Mouse (Mus musculus) midbrain, postnatal 0 days (tissue): ENCODE results near the gene Sdk2. TPM values are rescaled to one million over a fixed set of nuclear protein-coding genes. Genes with fewer than 3 reads are reported as not detected.

Experiments used
- ATAC-seq: fragments of 200-750 bp; cut with Nextera tagmentation; 2 replicates; pipeline ENCODE4 v1.8.0; 2017; ENCODE audit warnings: moderate number of reproducible peaks, mild to moderate bottlenecking, moderate TSS enrichment, moderate library complexity; ENCODE audit not compliant: low FRiP score
- DNase-seq: peaks from one replicate; pipeline ENCODE4 v3.0.0-alpha.2; 2015; ENCODE audit warnings: low spot score
- H3K27ac ChIP-seq: fragments of 300-500 bp; sonication (generic); 2 replicates; pipeline ENCODE4 v1.5.1; 2014; ENCODE audit warnings: low read depth, mild to moderate bottlenecking, low read length, mixed read lengths
- H3K27me3 ChIP-seq: fragments of 300-500 bp; sonication (generic); 2 replicates; pipeline ENCODE4 v1.6.1; 2014; ENCODE audit warnings: low read length, control low read depth, mixed read lengths; ENCODE audit not compliant: insufficient read depth
- H3K36me3 ChIP-seq: fragments of 300-500 bp; sonication (generic); 2 replicates; pipeline ENCODE4 v1.6.1; 2014; ENCODE audit warnings: low read length, control low read depth, mixed read lengths; ENCODE audit not compliant: insufficient read depth
- H3K4me1 ChIP-seq: fragments of 300-500 bp; sonication (generic); 2 replicates; pipeline ENCODE4 v1.6.1; 2014; ENCODE audit warnings: mild to moderate bottlenecking, control low read depth, antibody characterized with exemption, low read length, mixed read lengths; ENCODE audit not compliant: insufficient read depth
- H3K4me2 ChIP-seq: fragments of 300-500 bp; sonication (generic); 2 replicates; pipeline ENCODE4 v1.6.1; 2014; ENCODE audit warnings: low read depth, mild to moderate bottlenecking, low read length, mixed read lengths; ENCODE audit not compliant: poor library complexity, severe bottlenecking
- H3K4me3 ChIP-seq: fragments of 300-500 bp; sonication (generic); 2 replicates; pipeline ENCODE4 v1.5.1; 2014; ENCODE audit warnings: low read depth, mild to moderate bottlenecking, low read length, moderate library complexity
- H3K9ac ChIP-seq: fragments of 300-500 bp; sonication (generic); replicated peaks from 2 replicates; pipeline ENCODE4 v1.6.1; 2014; ENCODE audit warnings: mild to moderate bottlenecking, low read length, moderate library complexity, mixed read lengths; ENCODE audit not compliant: poor library complexity, severe bottlenecking
- H3K9me3 ChIP-seq: fragments of 300-500 bp; sonication (generic); 2 replicates; pipeline ENCODE4 v1.6.1; 2016; ENCODE audit warnings: low read length, control low read depth
- CTCF ChIP-seq: IDR thresholded peaks from 2 replicates; pipeline ENCODE4 v1.5.1; 2016; ENCODE audit warnings: antibody characterized with exemption, mild to moderate bottlenecking
- WGBS: fragments of 180-500 bp; shearing (Covaris S2); extraction: QIAGEN DNeasy Blood & Tissue Kit; methylation state at CpG from one replicate; pipeline ENCODE4 v1.1.7; 2014; 5-methylcytosine and 5-hydroxymethylcytosine counted together
- polyA plus RNA-seq: library from polyadenylated mRNA; unstranded; fragments of >200 nt; fragmentation: Nextera tagmentation; extraction: Ambion mirVana; gene quantifications from 2 replicates; pipeline ENCODE4 v1.2.1, GENCODE M21; 2015
- total RNA-seq: library from RNA; depleted of rRNA; stranded (reverse); fragments of >200 nt; gene quantifications from 2 replicates; pipeline ENCODE4 v1.2.3, GENCODE M21; 2014

The Sdk2 gene
- total and polyA plus RNA-seq, 2 experiments from 2014 or later: 2.5 to 26.1 TPM

DNA sequence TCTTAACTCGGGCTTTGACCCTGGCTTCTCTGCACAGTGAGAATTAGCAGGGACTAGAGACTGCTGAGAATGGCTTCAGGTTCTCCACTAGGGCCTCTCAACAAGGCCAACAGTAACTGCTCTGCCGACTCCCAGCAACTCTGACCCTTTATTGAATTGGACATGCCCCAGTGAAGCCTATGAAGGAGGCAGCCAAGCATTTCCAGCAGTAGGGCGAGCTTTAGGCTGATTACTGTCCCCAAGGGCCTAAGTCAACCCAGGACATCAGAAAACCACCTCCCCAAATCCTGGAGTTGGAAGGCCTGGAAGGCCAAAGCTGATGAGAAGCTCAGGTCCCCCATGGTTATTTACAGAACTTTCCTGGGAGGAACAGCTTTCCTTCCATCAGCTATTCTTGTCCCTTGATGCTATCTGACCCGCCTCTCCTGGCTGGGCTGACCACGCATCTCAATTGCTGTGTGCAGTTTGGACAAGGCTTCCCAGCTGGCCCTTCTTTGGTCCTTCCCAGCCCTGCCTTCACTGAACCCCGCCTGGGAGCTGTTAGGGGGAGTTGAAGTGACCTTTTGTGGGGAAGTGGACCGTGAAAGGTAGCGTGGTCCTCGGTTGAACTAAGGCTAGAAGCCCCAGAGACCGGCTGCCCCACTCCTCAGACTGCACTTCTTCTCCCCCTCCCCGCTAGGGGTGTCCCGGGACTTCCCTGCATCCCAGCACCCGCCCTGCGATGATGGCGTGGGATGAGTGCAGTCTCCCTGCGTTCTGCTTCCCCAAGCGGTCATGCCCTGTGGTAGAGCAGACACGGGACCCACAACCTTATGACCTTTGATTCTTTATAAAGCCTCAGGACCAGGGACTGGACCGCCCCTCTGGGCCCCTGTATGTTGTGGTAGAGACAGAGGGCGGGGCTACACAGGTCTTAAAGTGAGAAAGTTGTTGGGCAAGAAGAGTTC, 287.8 kb downstream of the Sdk2 start:
- DNase-seq (no peak), ATAC-seq (no peak)
- no peak for TF ChIP-seq CTCF

GRCm38 (mm10) chr11:113777878-113778464, 288.9 kb downstream of the Sdk2 start:
- Histone ChIP-seq H3K4me3 (no peak overlapping the region), H3K36me3 (no peaks in the 10 kb centered on the region), H3K27ac (no peak overlapping the region), H3K27me3 (no peaks in the 10 kb centered on the region), H3K4me1 (no peaks in the 10 kb centered on the region), H3K4me2 (no peak overlapping the region), H3K9ac (no peak overlapping the region), H3K9me3 (no peaks in the 10 kb centered on the region)
- no peak for TF ChIP-seq CTCF
- 77% methylated on average over 8 of the region's 8 CpGs for WGBS
- no peak for ATAC-seq
- DNase-seq: no peak

More for the DNA sequence above, 287.8 kb downstream of the Sdk2 start:
- no peak overlapping the region for H3K9ac ChIP-seq
- H3K9me3 ChIP-seq: no peaks in the 10 kb centered on the region
- no peaks in the 10 kb centered on the region for H3K36me3 ChIP-seq
- no peaks in the 10 kb centered on the region for H3K4me1 ChIP-seq
- no peak overlapping the region for H3K4me3 ChIP-seq
- 30% methylated on average over 20 of the region's 20 CpGs for WGBS
- H3K4me2 ChIP-seq: no peak overlapping the region
- H3K27ac ChIP-seq: no peak overlapping the region
- H3K27me3 ChIP-seq: no peaks in the 10 kb centered on the region

- no peak for DNase-seq
- Histone ChIP-seq H3K4me3 (no peak overlapping the region), H3K4me2 (no peak overlapping the region), H3K36me3 (no peaks in the 10 kb centered on the region), H3K27ac (no peak overlapping the region), H3K4me1 (no peaks in the 10 kb centered on the region), H3K9ac (no peak overlapping the region), H3K27me3 (no peaks in the 10 kb centered on the region), H3K9me3 (no peaks in the 10 kb centered on the region)
- no peak for TF ChIP-seq CTCF
- ATAC-seq: no peak
- 76% methylated on average over 14 of the region's 14 CpGs for WGBS
Observed at GRCm38 (mm10) chr11:113776851-113777511, 289.9 kb downstream of the Sdk2 start.

DNA sequence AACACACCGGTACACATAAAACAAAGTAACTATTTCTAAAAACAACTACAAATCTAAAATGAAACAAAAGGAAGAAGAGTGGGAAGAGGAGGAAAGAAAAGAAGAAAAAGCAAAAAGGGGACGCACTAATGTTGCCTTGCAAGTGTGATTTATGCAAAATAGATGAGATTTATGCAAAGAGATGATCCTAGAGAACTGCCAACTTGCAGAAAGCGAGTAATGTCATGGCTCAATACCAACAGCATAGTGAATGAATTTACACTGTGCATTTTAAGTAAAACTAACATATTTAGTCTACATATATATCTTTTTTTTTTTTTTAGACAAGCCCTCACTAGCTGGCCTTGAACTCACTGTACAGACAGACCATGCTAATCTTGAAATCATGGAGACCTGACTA, 292.1 kb downstream of the Sdk2 start:
- Histone ChIP-seq H3K4me3 (no peak overlapping the region), H3K4me1 (no peaks in the 10 kb centered on the region), H3K9me3 (no peaks in the 10 kb centered on the region), H3K27ac (no peak overlapping the region), H3K27me3 (no peaks in the 10 kb centered on the region), H3K9ac (no peak overlapping the region), H3K4me2 (no peak overlapping the region), H3K36me3 (no peaks in the 10 kb centered on the region)
- DNase-seq (no peak), ATAC-seq (no peak)
- 66% methylated on average over 3 of the region's 3 CpGs for WGBS
- no peak for TF ChIP-seq CTCF

GRCm38 (mm10) chr11:113773191-113773590, 293.7 kb downstream of the Sdk2 start:
- Histone ChIP-seq H3K36me3 (no peaks in the 10 kb centered on the region), H3K9ac (no peak overlapping the region), H3K27me3 (no peaks in the 10 kb centered on the region), H3K27ac (no peak overlapping the region), H3K4me1 (no peaks in the 10 kb centered on the region), H3K9me3 (no peaks in the 10 kb centered on the region), H3K4me3 (no peak overlapping the region), H3K4me2 (no peak overlapping the region)
- ATAC-seq: no peak
- WGBS: 76% methylated on average over 5 of the region's 5 CpGs
- no peak for DNase-seq
- TF ChIP-seq CTCF: no peak
